1 mouse cellular context compared by ENCODE assay signal in the genomic region with DNA sequence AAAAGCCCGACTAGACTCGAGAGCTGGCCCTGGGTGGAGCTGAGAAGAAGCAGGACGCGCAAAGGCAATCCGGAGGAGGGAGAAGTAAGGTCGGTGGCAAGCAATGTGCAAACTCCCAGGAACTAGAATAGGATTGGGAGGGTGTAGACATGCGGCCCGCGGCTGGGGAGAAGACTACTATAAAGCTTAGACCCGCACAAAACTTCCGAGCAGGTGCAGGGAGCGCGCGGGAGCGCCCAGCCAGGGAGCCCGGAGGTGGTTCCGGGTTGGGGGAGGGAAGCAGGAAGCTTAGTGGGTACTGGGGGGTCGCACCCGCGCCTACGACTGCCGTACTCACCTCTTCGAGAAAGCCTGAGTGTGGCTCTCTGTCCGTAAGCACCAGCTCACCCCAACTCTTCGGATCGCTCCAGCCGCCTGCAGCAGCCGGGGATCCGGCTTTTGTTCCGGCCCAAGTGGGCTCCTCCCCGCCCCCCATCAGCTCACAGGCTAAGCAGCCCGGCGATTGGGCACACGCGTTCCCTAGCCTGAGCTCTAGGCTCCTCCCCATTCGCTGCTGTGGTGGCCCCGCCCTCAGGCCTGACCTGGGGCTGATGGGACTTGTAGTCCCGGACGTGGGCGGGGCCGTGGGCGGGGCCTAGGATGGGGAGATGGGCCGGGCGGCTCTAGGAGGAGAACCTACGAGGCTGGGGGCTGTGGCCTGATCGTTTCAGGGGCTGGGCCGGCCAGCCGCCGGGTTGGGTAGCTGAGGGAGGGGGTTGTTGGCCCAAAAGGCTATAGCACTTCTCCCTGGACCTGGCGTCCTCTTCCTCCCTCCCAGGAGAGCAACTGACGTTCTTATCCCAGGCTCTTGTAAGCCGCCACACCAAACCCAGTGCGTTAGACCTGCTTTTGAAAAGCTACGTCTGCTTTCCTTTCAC.
TF ChIP-seq lines count a peak whose summit lies in the region.

A gene (minus strand): TSS at position 543 of the 917 bp plus-strand sequence.

TF ChIP-seq in CH12.LX, 34 proteins besides CTCF, POLR2A, EP300 and RAD21 (continued from another document):
- TF ChIP-seq ZMIZ1 (IDR thresholded peaks at IDR 0.05; ENCODE audit: low read depth, low read length): peak; percentile 98
- TF ChIP-seq CHD1 (IDR thresholded peaks at IDR 0.05; ENCODE audit: low read depth, low read length): no peak
- TF ChIP-seq MYC (IDR thresholded peaks at IDR 0.05; ENCODE audit: low read depth, low read length): peak; percentile 91; the same call in 1 of the 2 replicates
- no peak for TF ChIP-seq ZC3H11A (IDR thresholded peaks at IDR 0.05; ENCODE audit: low read depth, low read length)
- peak; percentile 99 for TF ChIP-seq NELFE (IDR thresholded peaks at IDR 0.05; ENCODE audit: low read depth, low read length)
- TF ChIP-seq NRF1 (IDR thresholded peaks at IDR 0.05; ENCODE audit: low read depth, low read length): peak; percentile 29; the same call in 1 of the 2 replicates
- no peak for TF ChIP-seq ZNF384 (IDR thresholded peaks at IDR 0.05; ENCODE audit: low read depth, low read length)
- no peak; the same call in 1 of the 2 replicates for TF ChIP-seq BHLHE40 (IDR thresholded peaks at IDR 0.05; ENCODE audit: low read depth, low read length)
- 0 out of 2 replicates have a peak, but pooled peaks have one; percentile 19 for TF ChIP-seq UBTF (IDR thresholded peaks at IDR 0.05; ENCODE audit: low read depth, low read length)
- no peak for TF ChIP-seq SMC3 (IDR thresholded peaks at IDR 0.05; ENCODE audit: low read depth, low read length)
- TF ChIP-seq ZKSCAN1 (IDR thresholded peaks at IDR 0.05; ENCODE audit: borderline replicate concordance, low read depth, low read length): no peak
- TF ChIP-seq IRF4 (IDR thresholded peaks at IDR 0.05; ENCODE audit: low read depth, low read length): peak; percentile 34
- peak; percentile 95 for TF ChIP-seq TCF12 (IDR thresholded peaks at IDR 0.05; ENCODE audit: low read depth, low read length)
- TF ChIP-seq E2F4 (IDR thresholded peaks at IDR 0.05; ENCODE audit: insufficient replicate concordance, low read depth, low read length): no peak
- TF ChIP-seq TBP (conservative IDR thresholded peaks at IDR 0.05; ENCODE audit: low read depth, low read length): peak; percentile 97
- peak; percentile 93; the same call in 1 of the 2 replicates for TF ChIP-seq KAT2A (IDR thresholded peaks at IDR 0.05; ENCODE audit: insufficient replicate concordance, low read length)
- TF ChIP-seq MAX (IDR thresholded peaks at IDR 0.05; ENCODE audit: low read length): no peak; the same call in 1 of the 2 replicates
- TF ChIP-seq GABPA (IDR thresholded peaks at IDR 0.05; ENCODE audit: insufficient replicate concordance, low read depth, low read length): peak; percentile 11; the same call in 1 of the 2 replicates
- TF ChIP-seq MAZ (IDR thresholded peaks at IDR 0.05; ENCODE audit: low read depth, low read length): peak; percentile 87; the same call in 1 of the 2 replicates
- peak; percentile 89 for TF ChIP-seq ELF1 (IDR thresholded peaks at IDR 0.05; ENCODE audit: low read depth, low read length)
- TF ChIP-seq HCFC1 (IDR thresholded peaks at IDR 0.05; ENCODE audit: low read depth, low read length): peak; percentile 97
- peak; percentile 92 for TF ChIP-seq SIN3A (IDR thresholded peaks at IDR 0.05; ENCODE audit: low read length)
TF ChIP-seq in CH12.LX: peak in this region for 18.
